Mouse (Mus musculus) liver, embryonic 14.5 days (tissue): ENCODE measurements around the gene Jarid2.

Experiments used
- CTCF ChIP-seq: IDR thresholded peaks from 2 replicates; pipeline ENCODE4 v1.5.1; 2016; ENCODE audit warnings: antibody characterized with exemption, low read depth, control low read depth
- EP300 ChIP-seq: IDR thresholded peaks from 2 replicates; pipeline ENCODE4 v1.6.1; 2016; ENCODE audit warnings: antibody characterized with exemption, low read depth

- no peak for TF ChIP-seq CTCF
- TF ChIP-seq EP300, result no peak
These were observed 25.1 kb upstream of the Jarid2 start for GRCm38 (mm10) chr13:44704036-44704801.
